Mouse (Mus musculus) retina, postnatal 7 days (tissue): ENCODE data around the gene Camkmt.

Source experiments
- DNase-seq: peaks from one replicate; pipeline ENCODE4 v3.0.0-alpha.2; 2012; ENCODE audit warnings: low read depth, low spot score

Gene Camkmt

DNA sequence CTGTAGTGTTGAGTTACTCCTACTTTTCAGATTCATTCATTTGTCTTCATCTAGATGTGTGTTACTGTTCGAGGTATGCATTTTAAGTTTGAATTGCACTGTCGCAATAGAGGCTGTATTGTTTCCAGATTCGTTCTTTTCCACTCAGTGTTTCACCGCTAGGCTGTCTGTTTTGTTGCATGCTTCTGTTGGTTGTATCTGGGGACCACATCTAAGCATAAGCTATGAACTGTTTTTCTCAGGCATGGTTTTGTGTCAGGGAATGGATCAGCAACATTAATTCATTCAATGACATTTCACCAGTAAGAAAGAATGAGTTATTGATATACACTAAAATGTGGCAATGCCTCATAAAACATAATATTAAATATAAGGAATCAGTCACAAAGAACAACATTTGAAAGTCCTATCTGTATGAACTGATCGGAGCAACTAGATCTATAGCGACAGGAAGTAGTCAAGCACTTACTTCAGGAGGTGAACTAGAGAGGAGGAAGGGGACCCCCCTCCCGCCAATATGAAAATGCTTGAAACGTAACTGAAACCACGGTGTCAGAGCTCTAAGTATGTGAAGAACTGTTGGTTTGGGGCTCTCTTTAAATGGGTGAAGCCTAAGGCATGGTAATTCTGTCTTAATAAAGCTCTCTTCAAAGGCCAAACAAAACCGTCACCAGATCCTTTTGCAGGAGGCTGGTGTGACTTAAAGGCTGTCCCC, 80.3 kb downstream of the Camkmt start:
- DNase-seq, result no peak

DNA sequence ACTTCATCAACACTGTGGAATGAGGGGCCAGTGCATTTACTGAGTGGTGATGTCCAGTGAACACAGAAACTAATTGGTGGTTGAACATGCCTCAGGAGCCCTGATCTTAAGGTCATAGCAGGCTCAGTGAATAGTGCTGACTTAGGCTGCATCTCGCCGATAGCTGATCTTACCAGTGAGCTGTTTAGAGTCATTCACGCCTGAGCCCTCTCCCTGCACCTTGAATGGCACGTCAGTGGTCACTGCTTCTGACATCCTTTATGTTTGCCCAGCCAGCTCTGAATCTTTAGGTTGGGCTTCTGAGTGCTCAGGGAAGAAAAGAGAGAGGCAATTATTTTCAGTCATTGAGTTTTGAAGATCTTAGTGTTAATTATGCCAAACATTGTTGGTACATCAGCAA, 81.6 kb downstream of the Camkmt start:
- no peak for DNase-seq

DNA sequence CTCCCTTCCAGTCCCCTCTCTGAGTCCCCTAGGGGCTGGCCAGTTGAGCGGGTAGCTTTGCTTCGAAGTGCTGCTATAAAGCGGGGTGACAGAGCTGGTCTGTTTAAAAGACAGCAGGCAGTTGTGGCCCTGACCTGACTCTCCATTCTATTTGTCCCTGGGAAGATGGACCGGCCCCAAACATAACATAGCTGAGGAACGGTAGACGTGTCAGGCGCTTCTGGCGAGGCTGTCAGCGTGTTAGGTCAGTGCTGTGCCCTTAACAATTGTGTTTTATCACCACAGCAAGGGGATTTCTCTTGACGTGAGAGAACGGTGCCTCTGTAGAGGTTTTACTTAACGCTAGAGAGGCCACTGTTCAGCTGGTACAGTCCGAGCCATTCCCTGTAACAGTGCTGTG, 86.9 kb downstream of the Camkmt start:
- DNase-seq, result no peak

DNA sequence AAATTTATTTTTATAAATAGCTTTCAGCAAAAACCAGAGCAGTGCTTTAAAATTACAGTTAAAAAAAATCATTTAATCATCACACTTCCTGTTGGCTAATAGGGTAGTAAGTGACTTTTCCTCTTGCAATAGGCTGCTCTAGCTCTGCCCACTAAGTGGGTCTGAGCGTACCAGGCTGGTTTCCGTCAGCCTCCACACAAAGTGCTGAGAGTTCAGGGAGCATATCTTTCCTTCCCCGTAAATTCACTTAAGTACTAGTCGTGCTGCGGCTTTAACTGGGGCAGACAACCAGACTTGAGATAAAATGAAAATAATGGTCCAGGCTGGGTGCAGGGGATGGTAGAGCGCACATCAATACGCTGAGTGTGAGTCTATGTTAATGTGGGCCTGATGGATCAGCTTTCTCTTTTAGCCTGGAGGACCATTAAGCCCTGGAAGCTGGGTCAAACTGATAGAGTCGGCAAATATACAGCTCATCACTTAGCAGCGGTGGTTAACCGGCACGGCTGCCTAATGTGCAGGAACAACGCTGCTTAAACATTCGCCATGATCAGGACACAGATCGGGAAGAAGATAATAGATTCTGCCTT, 90.2 kb downstream of the Camkmt start:
- DNase-seq, result no peak

DNA sequence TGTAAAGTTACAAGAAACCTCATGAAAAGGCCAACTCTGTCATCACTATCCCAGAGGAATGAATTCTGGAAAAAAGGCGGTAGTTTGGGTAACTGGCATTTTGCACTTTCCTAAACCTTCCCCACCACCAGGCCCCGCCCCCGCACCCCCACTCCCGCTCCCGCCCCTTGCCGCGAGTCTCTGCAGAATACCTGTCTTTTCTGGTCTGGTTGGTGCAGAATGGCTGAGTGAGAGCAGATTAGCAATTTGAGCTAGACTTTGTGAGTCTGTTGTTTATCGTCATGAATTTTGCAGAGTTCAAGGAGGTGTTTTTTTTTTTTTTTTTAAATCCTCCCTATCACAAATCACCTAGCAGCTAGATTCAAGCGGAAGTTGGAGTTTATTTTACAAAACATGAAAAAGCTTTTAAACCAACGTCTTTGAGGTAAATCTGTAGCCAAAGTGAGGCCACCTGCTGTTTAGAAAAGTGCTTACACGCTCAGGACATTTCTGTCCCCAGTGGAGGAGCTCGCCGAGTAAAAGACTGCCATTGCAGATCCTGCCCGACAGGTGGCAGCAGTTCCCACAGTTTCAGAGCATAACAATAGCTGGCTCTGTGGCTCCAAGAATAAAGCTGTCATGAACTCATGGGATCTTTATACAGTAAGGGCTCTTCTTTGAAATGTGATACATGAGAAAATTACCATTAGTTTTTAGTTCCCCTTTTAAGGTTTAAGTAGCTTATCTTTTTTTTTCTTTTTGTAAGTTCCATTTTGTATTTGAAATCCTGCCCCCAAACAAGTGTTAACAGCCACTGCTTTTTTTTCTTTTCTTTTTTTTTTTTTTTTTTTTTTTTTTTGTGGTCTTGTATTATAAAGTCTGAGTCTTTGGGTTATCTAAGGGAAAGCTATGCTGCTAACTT, 99.1 kb downstream of the Camkmt start:
- DNase-seq, result peak; percentile 88

DNA sequence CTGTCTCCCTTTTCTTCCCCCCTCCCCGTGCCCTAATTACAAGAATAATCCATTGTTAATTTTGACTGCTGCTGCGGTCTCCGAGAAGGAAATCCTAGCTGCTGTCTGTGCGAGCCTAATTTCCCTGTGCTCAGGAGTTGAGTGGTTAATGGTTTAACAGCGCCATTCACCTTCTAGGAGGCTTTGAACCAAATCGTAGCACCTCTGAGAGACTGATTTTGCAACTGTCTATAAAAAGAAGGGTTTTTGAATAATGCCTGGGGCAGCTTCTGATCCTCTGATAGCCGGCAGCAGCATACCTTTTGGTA, 99.7 kb downstream of the Camkmt start:
- DNase-seq, result peak; percentile 39

DNA sequence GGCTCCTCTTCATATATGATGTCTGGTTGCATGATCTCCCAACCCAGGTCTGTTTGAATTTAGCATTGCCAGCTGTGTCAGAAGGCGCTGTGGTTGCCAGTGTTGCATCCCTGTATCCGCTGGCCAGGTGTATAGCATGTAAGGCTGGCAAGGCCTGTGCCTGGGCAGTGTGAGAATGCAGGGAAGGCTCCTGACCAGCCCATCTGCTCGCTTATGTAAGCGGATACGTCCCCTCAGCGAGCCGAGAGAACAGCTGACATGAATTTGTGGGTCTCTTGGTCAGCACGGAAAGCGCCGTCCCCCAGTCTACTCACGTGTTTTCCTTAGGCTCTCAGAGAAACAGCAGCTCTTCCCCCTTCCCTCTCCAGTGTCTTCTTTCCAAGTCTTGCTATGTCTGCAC, 102.9 kb downstream of the Camkmt start:
- no peak for DNase-seq

DNA sequence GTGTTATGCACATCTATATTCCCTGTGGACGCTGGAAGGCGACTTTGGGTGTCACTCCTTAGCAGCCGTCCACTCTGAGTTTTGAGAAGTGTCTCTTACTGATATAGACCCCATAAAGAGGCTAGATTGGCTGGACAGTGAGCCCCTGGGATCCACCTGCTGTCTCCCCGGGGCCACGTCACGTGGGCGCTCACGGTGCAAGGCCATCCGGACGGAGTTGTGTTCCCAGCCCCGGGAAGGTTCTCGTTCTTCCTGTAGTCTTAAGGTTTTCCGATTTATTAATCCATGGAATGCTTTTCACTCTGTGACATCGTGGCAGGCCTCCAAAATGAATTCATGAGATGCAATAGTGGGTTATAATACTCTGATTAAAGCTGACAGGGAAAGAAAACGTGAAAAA, 108.4 kb downstream of the Camkmt start:
- no peak for DNase-seq

DNA sequence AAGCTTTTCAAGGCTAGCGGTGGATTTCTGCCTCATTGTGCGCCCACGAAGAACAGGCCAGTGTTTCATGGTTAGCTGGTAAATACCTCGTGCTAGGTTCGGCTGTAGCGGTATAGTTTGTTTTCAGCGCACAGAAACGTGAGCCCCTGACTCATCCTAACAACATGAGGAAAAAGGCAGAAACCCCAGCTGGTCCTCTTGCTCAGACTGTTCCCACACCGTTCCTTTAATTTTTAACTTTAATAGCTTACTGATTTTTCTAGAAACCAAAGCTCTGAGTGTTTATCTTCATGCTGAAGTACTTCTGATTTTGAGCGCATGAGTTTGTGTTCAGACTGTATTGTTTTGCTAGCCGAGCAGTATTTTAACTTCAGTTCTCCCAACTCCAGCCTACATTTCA, 109.0 kb downstream of the Camkmt start:
- no peak for DNase-seq

DNA sequence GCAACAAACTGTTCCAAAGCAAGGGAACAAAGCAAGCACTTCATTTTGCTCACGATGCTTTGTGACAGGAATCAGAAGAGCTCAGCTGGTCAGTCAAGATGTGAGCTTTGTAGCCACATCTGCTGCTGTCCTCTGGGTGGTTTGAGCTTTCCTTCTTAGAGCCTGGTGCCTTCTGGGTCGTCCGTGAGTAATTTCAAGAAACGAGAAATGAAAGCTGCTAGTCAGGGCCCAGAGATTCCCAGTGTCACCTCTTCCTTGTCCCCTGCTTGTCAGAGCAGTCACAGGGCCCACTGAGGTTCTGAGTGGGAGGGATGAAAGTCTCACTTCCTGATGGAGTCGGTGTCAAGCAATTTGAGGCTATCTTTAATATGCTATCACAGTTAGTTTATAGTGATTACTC, 127.7 kb downstream of the Camkmt start:
- no peak for DNase-seq

DNA sequence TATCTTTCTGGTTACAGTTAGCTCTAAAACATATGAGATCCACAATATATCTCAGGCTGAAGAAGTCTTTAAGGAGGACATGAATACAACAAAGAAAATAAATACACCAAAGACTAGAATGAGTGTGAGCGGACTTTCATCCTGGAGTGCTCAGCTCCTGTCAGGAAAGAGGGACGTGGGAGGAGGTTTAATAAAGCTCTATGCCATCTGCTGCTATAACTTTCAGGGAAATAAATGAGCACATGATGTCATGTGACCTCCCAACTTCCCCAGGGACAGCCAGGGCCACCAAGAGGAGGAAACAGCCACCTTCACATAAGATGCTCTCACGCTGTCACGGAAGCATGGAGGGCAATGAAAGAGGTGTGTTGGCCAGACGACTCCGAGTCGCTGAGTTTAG, 151.8 kb downstream of the Camkmt start:
- DNase-seq, result no peak

DNA sequence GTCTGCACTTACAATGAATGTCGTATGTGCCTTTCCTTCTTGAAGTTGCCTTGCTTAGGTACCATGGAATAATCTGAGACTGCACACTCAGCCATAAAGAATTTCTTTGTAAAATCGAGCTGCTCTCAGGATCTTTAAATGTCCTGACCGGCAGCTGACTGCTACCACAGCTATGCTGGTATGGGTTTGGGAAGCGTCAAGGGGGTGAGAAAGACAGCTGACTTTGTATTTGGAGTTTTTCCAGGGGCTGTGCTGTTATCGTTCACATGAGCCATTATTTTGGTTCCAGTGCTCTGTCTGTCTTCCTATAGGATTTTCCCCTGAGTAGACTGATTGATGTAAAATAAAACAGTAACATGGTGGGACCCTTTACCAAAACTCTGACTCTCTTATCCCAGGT, 158.6 kb downstream of the Camkmt start:
- DNase-seq, result no peak

DNA sequence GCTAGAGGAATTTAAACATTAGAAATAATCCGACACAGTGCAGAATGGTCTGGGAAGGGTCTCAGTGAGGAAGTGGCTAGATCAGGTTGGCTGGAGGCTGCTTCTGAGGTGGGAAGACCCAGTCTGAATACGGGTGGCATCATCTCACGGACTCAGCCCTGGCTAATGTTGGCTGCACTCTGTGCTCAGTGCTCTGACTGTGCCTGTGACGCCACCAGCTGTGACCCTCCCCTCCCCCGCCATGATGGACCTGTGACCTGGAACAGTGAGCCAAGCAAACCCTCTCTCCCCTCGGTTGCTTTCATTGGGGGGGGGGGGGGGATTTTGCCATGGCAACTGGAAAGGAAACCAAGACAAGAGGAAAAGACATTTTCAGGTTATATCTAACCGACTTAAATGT, 159.4 kb downstream of the Camkmt start:
- DNase-seq, result no peak

DNA sequence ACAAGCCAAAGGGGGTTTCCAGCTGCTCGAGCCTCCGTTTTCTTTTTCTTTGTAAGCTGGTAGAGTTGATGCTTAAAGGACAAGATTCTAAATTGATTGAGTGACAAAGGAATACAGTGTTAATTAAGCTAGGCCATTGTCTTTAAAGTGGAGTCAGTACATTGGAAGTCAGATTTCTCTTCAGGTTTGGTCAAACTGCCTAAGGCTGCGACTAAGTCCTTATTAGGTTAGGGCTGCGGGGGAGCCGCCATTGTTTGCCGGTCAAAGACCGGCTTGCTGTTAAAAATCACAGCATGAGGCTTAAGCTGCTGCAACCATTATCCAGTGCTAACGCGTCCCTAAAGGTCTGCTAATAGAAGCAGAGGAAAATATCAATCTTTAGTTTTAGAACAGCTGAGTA, 166.6 kb downstream of the Camkmt start:
- no peak for DNase-seq

DNA sequence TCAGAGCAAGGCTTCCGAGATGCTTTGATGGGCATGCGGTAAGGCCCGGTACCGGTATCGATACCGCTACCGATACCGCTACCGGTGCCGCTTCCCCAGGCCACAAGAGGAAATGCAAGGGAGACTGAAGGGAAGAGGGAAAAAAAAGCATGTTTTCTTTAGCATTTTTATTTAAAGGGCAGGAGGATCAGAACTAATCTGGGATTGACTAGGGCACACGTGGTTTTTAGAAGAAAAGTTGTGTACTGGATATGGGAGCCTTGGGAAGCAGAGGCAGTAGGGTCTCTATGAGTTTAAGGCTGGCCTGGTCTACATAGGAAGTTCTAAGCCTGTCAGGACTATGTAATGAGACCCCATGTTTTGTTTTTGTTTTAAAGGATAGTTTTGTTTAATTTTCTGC, 167.0 kb downstream of the Camkmt start:
- no peak for DNase-seq

DNA sequence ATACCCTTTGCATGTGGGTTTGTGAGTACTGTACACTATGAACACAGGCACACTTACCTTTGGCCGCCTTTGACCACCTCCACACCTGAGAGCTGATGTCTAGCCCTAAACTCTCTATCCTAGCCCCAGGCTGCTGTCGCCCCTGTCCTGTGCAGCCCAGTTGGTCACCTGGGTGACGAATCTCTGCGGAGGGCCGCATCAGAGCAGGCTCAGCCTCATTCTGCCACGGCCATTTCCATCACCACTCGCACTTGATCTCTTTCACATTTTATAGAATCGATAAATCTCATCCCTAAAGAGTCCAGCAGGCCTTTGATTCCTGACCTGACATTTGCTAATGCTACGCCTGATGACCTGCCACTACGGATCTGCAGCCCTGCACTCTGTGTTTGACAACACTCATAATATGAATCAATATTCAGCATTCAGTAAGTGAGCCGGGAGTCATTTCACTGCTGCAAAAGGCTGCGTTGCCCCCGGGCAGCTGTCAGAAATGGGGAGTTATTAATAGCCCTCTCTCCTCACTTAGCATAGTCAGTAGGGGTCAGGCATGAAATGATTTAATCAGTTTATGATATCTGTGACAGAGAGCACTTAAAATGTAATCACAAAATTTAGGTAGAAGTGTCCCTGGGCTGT, 168.5 kb downstream of the Camkmt start:
- no peak for DNase-seq

DNA sequence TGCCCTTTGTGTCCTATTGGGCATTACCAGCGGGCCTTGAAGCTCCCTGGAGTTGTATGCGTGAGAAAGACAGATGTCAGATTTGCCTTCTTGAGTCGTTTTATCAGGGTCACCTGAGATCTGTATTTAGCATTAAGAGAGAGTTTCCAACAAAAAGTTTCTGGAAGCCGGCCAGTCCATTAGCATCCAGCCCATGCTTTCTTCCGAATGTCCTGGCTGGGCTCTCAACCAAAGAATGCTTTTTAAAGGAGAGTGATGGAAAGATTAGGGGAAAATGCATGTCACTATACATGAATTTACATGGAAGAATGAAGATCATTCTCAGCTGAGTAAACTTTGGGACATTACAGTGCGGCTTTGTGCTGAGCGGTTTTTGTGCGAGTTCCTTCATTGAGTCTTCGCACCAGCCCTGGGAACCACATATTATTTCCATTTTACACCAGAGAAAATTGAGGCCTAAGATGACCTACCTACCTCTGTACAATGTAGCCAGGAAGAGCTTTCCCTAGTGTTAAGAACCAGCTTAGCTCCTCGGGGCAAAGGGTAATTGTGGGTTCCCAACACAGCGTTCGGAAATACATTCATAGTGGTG, 176.6 kb downstream of the Camkmt start:
- DNase-seq, result no peak

DNA sequence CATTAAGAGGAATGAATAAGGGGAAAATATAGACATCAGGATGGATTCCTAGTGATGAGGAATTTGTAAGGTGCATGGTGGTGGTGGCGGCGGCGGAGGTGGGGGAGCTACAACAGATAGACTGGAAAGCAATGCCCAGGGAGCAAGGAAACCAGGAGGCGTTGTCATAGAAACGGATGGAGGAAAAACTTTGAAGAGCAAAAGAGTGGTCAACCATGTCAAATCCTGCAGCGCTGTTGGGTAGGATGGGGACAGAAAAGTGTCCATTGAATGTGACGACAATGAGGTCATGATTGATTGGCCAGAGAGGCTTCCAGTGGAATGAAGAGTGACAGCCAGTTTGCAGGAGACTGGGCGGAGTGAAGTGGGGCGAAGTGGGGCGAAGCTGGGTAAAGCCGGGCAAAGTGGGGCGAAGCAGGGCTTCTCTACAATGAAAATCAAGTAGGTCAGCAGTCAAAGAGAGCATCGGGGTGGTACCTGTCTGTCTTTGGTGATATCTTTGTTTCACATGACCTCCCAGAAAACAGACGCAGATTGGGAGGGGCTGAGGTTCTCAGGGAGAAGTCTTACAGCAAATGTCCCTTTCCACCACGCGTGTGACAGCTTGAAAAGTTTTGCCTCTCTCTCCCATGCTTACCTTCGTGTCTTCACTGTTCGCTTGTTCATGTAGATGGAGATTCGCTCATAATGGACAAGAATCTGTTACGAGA, 181.3 kb downstream of the Camkmt start:
- no peak for DNase-seq

DNA sequence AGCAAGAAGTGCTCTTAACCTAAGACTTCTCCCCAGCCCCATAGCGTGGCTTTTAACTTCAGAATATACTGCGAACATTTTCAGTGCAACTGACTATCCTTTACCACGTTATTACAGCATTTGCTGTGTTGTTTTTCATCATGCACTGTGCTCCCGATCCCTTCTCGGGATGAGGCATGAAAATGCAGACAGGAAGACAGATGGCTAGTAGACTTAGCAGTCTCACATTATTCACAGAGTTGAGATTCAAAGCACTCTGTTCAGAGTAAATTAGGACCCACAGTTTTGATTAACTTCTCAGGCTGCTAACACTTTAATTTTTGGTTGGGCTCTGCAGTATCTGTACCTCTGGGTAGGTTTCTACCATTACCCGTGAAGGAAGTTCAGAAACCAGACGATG, 189.4 kb downstream of the Camkmt start:
- DNase-seq, result no peak

DNA sequence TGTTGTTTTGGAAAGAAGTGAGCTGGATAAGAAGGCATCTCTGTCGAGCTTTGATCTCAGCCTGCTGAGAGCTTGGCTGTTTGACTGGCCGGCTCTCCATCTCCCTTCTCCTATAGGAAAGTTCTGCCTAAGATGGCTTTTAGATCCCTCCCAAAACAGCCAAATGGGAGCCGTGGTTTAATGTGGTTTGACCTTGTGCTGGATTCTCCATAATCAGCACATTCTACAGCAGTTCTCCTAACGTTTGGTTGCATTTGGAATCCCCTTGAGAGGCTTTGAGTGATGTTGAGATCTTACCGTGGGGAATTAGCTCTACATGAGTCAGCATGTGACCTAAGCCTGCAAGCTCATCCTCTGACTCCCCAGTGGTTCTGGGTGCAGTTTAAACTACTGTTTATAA, 192.1 kb downstream of the Camkmt start:
- DNase-seq, result no peak

DNA sequence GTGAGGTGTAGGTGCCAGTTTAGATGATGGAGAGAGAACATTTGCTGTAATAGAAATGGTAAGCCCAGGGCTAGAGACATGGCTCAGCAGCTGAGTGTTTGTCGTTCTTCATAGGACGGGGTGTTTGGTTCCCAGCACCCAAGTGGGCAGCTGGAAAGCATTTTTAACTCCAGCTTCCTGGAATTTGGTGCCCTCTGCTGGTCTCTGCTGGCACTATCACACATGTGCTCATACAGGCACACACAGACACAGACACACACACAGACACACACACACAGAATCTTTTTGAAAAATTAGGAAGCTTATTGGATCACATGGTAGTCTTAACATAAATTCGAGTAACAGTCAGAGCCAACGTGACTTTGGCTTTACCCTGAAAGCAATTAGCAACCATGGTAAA, 200.8 kb downstream of the Camkmt start:
- DNase-seq, result no peak
